Comparison of ENCODE assay signal across 23 mouse cellular contexts in the genomic region with DNA sequence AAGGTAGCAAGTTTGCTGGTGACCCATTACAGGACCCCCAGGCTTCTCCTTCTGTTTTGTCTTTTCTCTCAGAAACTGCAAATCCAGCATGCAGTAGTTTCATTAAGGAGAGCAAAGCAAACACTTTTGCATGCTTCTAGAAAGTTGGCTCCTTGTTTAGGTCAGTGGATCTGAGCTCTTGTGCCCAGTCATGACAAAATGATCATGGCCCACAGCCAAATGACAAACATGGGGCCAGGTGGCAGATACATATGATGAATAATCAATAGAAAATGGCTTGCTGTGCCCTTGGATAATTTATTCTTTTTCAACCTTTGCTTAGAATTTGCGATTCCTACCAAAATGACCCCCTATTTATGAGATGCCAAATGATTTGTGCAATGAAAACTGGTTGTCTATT. TPM values are rescaled to one million over a fixed set of nuclear protein-coding genes. Genes with fewer than 3 reads are reported as not detected.
A peak's percentile ranks its signal among the peaks of the same experiment; 100 is the strongest.
DNase-seq lines count a peak whose midpoint lies in the region; ATAC-seq and TF ChIP-seq lines count a peak whose summit lies in the region.
"Had no signal": no experiment of that assay in that cellular context is flagged by ENCODE, and none has a peak within 500 bp of the region (broad histone marks: within the 10 kb centered on the region; RNA-seq: fewer than 3 reads in every experiment).

No protein-coding gene starts in this region.

- no peak overlapping the region for H3K9ac ChIP-seq in liver, postnatal 0 days (replicated peaks)
- H3K9ac ChIP-seq in liver, embryonic 11.5 days (ENCODE audit: low read depth, low read length), result no peak overlapping the region
- no peak overlapping the region for H3K9ac ChIP-seq in midbrain, postnatal 0 days (replicated peaks; ENCODE audit: low read length, poor library complexity, severe bottlenecking)
- H3K9ac ChIP-seq in midbrain, embryonic 14.5 days (replicated peaks; ENCODE audit: low read length), result no peak overlapping the region
- H3K9ac ChIP-seq: embryonic facial prominence, embryonic 12.5 days; forebrain, embryonic 15.5 days; heart, embryonic 13.5 days; hindbrain, embryonic 15.5 days had no signal

- no peaks in the 10 kb centered on the region for H3K4me1 ChIP-seq in liver, postnatal 0 days (ENCODE audit: insufficient read depth)
- no peaks in the 10 kb centered on the region for H3K4me1 ChIP-seq in liver, embryonic 11.5 days (replicated peaks; ENCODE audit: control insufficient read depth, insufficient read depth, low read length)
- no peaks in the 10 kb centered on the region for H3K4me1 ChIP-seq in midbrain, postnatal 0 days (ENCODE audit: insufficient read depth, low read length)
- H3K4me1 ChIP-seq in midbrain, embryonic 14.5 days (ENCODE audit: control insufficient read depth, insufficient read depth, low read length), result no peaks in the 10 kb centered on the region
- H3K4me1 ChIP-seq: heart, embryonic 13.5 days; hindbrain, embryonic 15.5 days had no signal

- peak overlapping the region; percentile 61 for H3K4me3 ChIP-seq in gastrocnemius, adult 2 months
- H3K4me3 ChIP-seq in liver, postnatal 0 days (ENCODE audit: low read depth, low read length), result no peak overlapping the region
- no peak overlapping the region for H3K4me3 ChIP-seq in liver, embryonic 11.5 days (ENCODE audit: low read depth, low read length)
- no peak overlapping the region for H3K4me3 ChIP-seq in midbrain, postnatal 0 days (ENCODE audit: low read depth, low read length)
- H3K4me3 ChIP-seq in midbrain, embryonic 14.5 days (replicated peaks; ENCODE audit: low read depth, low read length), result no peak overlapping the region
- H3K4me3 ChIP-seq: embryonic facial prominence, embryonic 12.5 days; forebrain, embryonic 15.5 days; heart, embryonic 13.5 days; hindbrain, embryonic 15.5 days had no signal

- no peak overlapping the region for H3K4me2 ChIP-seq in liver, postnatal 0 days (ENCODE audit: low read depth, low read length)
- no peak overlapping the region for H3K4me2 ChIP-seq in liver, embryonic 11.5 days
- no peak overlapping the region for H3K4me2 ChIP-seq in midbrain, postnatal 0 days (ENCODE audit: low read depth, low read length, poor library complexity, severe bottlenecking)
- H3K4me2 ChIP-seq in midbrain, embryonic 14.5 days (ENCODE audit: low read length), result no peak overlapping the region
- H3K4me2 ChIP-seq: embryonic facial prominence, embryonic 12.5 days; forebrain, embryonic 15.5 days; heart, embryonic 13.5 days; hindbrain, embryonic 15.5 days had no signal

- no peak for DNase-seq in gastrocnemius, adult 2 months
- DNase-seq in gastrocnemius, postnatal 14 days, result no peak
- DNase-seq in liver, postnatal 0 days, result peak; percentile 38
- no peak for DNase-seq in liver, embryonic 11.5 days (ENCODE audit: low spot score)
- peak; percentile 26 for DNase-seq in midbrain, postnatal 0 days (ENCODE audit: low spot score)
- DNase-seq in midbrain, embryonic 14.5 days, result no peak
- DNase-seq: adrenal gland, postnatal 14 days; cerebellum, adult 18-20 months; cerebellum, postnatal 25 days had no signal

- intact Hi-C loops in gastrocnemius, adult 2 months (cut with DNase I), result no loop called here
- intact Hi-C loops in gastrocnemius, postnatal 14 days (cut with DNase I; ENCODE audit: low total_unique reads), result no loop called here

- WGBS in liver, postnatal 0 days (ENCODE audit: insufficient replicate concordance), result 79% methylated on average over 1 of the region's 1 CpGs
- WGBS in liver, embryonic 11.5 days, result 92% methylated on average over 1 of the region's 1 CpGs
- 87% methylated on average over 1 of the region's 1 CpGs for WGBS in midbrain, postnatal 0 days
- WGBS in midbrain, embryonic 14.5 days, result 91% methylated on average over 1 of the region's 1 CpGs

- no peaks in the 10 kb centered on the region for H3K9me3 ChIP-seq in liver, postnatal 0 days (ENCODE audit: low read length)
- H3K9me3 ChIP-seq in liver, embryonic 11.5 days (ENCODE audit: control insufficient read depth, low read length), result no peaks in the 10 kb centered on the region
- H3K9me3 ChIP-seq in midbrain, postnatal 0 days (ENCODE audit: low read length), result no peaks in the 10 kb centered on the region
- H3K9me3 ChIP-seq in midbrain, embryonic 14.5 days (ENCODE audit: control insufficient read depth, low read length), result no peaks in the 10 kb centered on the region
- H3K9me3 ChIP-seq: embryonic facial prominence, embryonic 12.5 days; forebrain, embryonic 15.5 days; heart, embryonic 13.5 days; hindbrain, embryonic 15.5 days had no signal

- H3K36me3 ChIP-seq in liver, postnatal 0 days (replicated peaks; ENCODE audit: insufficient read depth, low read length), result no peaks in the 10 kb centered on the region
- no peaks in the 10 kb centered on the region for H3K36me3 ChIP-seq in liver, embryonic 11.5 days (ENCODE audit: control insufficient read depth, insufficient read depth, low read length)
- no peaks in the 10 kb centered on the region for H3K36me3 ChIP-seq in midbrain, postnatal 0 days (ENCODE audit: insufficient read depth, low read length)
- no peaks in the 10 kb centered on the region for H3K36me3 ChIP-seq in midbrain, embryonic 14.5 days (ENCODE audit: control insufficient read depth, insufficient read depth, low read length)
- H3K36me3 ChIP-seq: embryonic facial prominence, embryonic 12.5 days; forebrain, embryonic 15.5 days; heart, embryonic 13.5 days; hindbrain, embryonic 15.5 days had no signal

- no peak for TF ChIP-seq EP300 in liver, postnatal 0 days (IDR thresholded peaks at IDR 0.05; ENCODE audit: low read depth)

- ATAC-seq in liver, postnatal 0 days, result no peak
- no peak for ATAC-seq in liver, embryonic 11.5 days (replicated peaks; ENCODE audit: low FRiP score)
- ATAC-seq in midbrain, postnatal 0 days (ENCODE audit: low FRiP score), result no peak
- no peak for ATAC-seq in midbrain, embryonic 14.5 days (ENCODE audit: low FRiP score, low TSS enrichment)
- ATAC-seq: forebrain, embryonic 15.5 days had no signal

- H3K27me3 ChIP-seq in liver, postnatal 0 days (ENCODE audit: insufficient read depth, low read length), result no peaks in the 10 kb centered on the region
- no peaks in the 10 kb centered on the region for H3K27me3 ChIP-seq in liver, embryonic 11.5 days (replicated peaks; ENCODE audit: control insufficient read depth, insufficient read depth, low read length)
- no peaks in the 10 kb centered on the region for H3K27me3 ChIP-seq in midbrain, postnatal 0 days (ENCODE audit: insufficient read depth, low read length)
- H3K27me3 ChIP-seq in midbrain, embryonic 14.5 days (ENCODE audit: control insufficient read depth, insufficient read depth, low read length), result no peaks in the 10 kb centered on the region
- H3K27me3 ChIP-seq: embryonic facial prominence, embryonic 12.5 days; forebrain, embryonic 15.5 days; heart, embryonic 13.5 days; hindbrain, embryonic 15.5 days had no signal

- H3K27ac ChIP-seq in gastrocnemius, adult 2 months, result peak overlapping the region; percentile 80
- H3K27ac ChIP-seq in liver, postnatal 0 days (ENCODE audit: low read depth), result no peak overlapping the region
- no peak overlapping the region for H3K27ac ChIP-seq in liver, embryonic 11.5 days (ENCODE audit: low read depth, low read length)
- H3K27ac ChIP-seq in midbrain, postnatal 0 days (ENCODE audit: low read depth, low read length), result no peak overlapping the region
- H3K27ac ChIP-seq in midbrain, embryonic 14.5 days (replicated peaks; ENCODE audit: low read depth, low read length), result no peak overlapping the region
- H3K27ac ChIP-seq: embryonic facial prominence, embryonic 12.5 days; forebrain, embryonic 15.5 days; heart, embryonic 13.5 days; hindbrain, embryonic 15.5 days had no signal

- no peak for TF ChIP-seq CTCF in gastrocnemius, adult 2 months (IDR thresholded peaks at IDR 0.05)
- TF ChIP-seq CTCF in liver, postnatal 0 days (IDR thresholded peaks at IDR 0.05; ENCODE audit: low read depth), result no peak
- TF ChIP-seq CTCF in midbrain, postnatal 0 days (IDR thresholded peaks at IDR 0.05), result no peak

RNA-seq across cellular contexts. Expression of a gene that starts 0.9 kb away (rescaled TPM):
- 10 to 100 TPM; 37.8 to 63.6 TPM for total RNA-seq in gastrocnemius, adult 2 months (2021)
- 10 to 100 TPM; 13.4 to 14.3 TPM for total RNA-seq in gastrocnemius, postnatal 14 days (2021)
- not detected in 2 replicates for polyA plus RNA-seq in liver, postnatal 0 days (2015; fragmentation: Nextera tagmentation; extraction: Ambion mirVana)
- not detected in 2 replicates for polyA plus RNA-seq in liver, embryonic 11.5 days (2014; fragmentation: Nextera tagmentation; extraction: Ambion mirVana)
- 0.24 and 0.27 TPM in 2 replicates for total RNA-seq in midbrain, postnatal 0 days (2014; rRNA removed)
- polyA plus RNA-seq in midbrain, postnatal 0 days (2015; fragmentation: Nextera tagmentation; extraction: Ambion mirVana), result 0.21 and 0.33 TPM in 2 replicates
- 0.13 TPM in 1 of 2 replicates, not detected in the other for polyA plus RNA-seq in midbrain, embryonic 14.5 days (2014; fragmentation: Nextera tagmentation; extraction: Ambion mirVana)
- total RNA-seq: ES-E14 had no signal
- polyA plus RNA-seq: embryonic facial prominence, embryonic 12.5 days; forebrain, embryonic 11.5 days; forebrain, embryonic 15.5 days; heart, embryonic 13.5 days; heart, postnatal 0 days; hindbrain, embryonic 11.5 days; intestine, embryonic 14.5 days had no signal

RNA-seq across cellular contexts. Expression of a gene that starts 18.2 kb away (rescaled TPM):
- total RNA-seq in gastrocnemius, adult 2 months (2021), result not detected
- not detected for total RNA-seq in gastrocnemius, postnatal 14 days (2021)
- not detected in 2 replicates for polyA plus RNA-seq in liver, postnatal 0 days (2015; fragmentation: Nextera tagmentation; extraction: Ambion mirVana)
- polyA plus RNA-seq in liver, embryonic 11.5 days (2014; fragmentation: Nextera tagmentation; extraction: Ambion mirVana), result not detected in 2 replicates
- not detected in 2 replicates for total RNA-seq in midbrain, postnatal 0 days (2014; rRNA removed)
- polyA plus RNA-seq in midbrain, postnatal 0 days (2015; fragmentation: Nextera tagmentation; extraction: Ambion mirVana), result not detected in 2 replicates
- polyA plus RNA-seq in midbrain, embryonic 14.5 days (2014; fragmentation: Nextera tagmentation; extraction: Ambion mirVana), result not detected in 2 replicates
- total RNA-seq: adrenal gland, postnatal 14 days; ES-E14; gastrocnemius, postnatal 10 days; heart, adult 8-10 months; heart, postnatal 36 days had no signal
- polyA plus RNA-seq: cortical plate, adult 2 months; embryonic facial prominence, embryonic 12.5 days; forebrain, embryonic 11.5 days; forebrain, embryonic 15.5 days; gonadal fat pad, adult 2 months; heart, embryonic 13.5 days; heart, postnatal 0 days; hindbrain, embryonic 11.5 days; hindbrain, embryonic 15.5 days; intestine, embryonic 14.5 days had no signal

Comparison
In these comparisons a context has a peak if more than half of its experiments do, and no peak if none do; other contexts are left out.
1. DNase-seq: peak in liver, postnatal 0 days (single experiment) and midbrain, postnatal 0 days (single experiment); none in gastrocnemius, adult 2 months (single experiment), gastrocnemius, postnatal 14 days (single experiment), liver, embryonic 11.5 days (single experiment) and midbrain, embryonic 14.5 days (single experiment).